Mouse (Mus musculus) bone marrow, adult 2 months (tissue): ENCODE measurements around the gene 2610528J11Rik. TPM values are rescaled to one million over a fixed set of nuclear protein-coding genes. Genes with fewer than 3 reads are reported as not detected.

ENCODE experiments used
- H3K27ac ChIP-seq: fragments of 200-500 bp; 2 replicates; pipeline ENCODE4 v1.5.1; 2012; ENCODE audit warnings: low read depth, mild to moderate bottlenecking, control low read depth, inconsistent platforms, low read length; ENCODE audit not compliant: control insufficient read depth, poor library complexity, insufficient read depth
- H3K4me1 ChIP-seq: fragments of 200-500 bp; 2 replicates; pipeline ENCODE4 v1.6.1; 2011; ENCODE audit warnings: low read length; ENCODE audit not compliant: control insufficient read depth, insufficient read depth
- H3K4me3 ChIP-seq: fragments of 200-500 bp; replicated peaks from 2 replicates; pipeline ENCODE3; 2011; ENCODE audit warnings: mild to moderate bottlenecking, low read depth, low read length, control low read depth; ENCODE audit not compliant: control insufficient read depth
- CTCF ChIP-seq: fragments of 200-500 bp; IDR thresholded peaks from 2 replicates; pipeline ENCODE4 v1.5.1; 2011; ENCODE audit warnings: low read length, control low read depth; ENCODE audit not compliant: control insufficient read depth, insufficient read depth
- POLR2A ChIP-seq: fragments of 200-500 bp; IDR thresholded peaks from 2 replicates; pipeline ENCODE4 v1.6.1; 2011; ENCODE audit warnings: low read depth, mild to moderate bottlenecking, control low read depth, low read length, borderline replicate concordance; ENCODE audit not compliant: control insufficient read depth
- WGBS: fragments of 180-500 bp; shearing (Covaris S2); methylation state at CpG from one replicate; pipeline ENCODE4 v1.1.7; 2018; 5-methylcytosine and 5-hydroxymethylcytosine counted together
- polyA plus RNA-seq: library from polyadenylated mRNA; stranded (reverse); fragments of >200 nt; gene quantifications from 2 replicates; pipeline ENCODE4 v1.2.4, GENCODE M21; 2011; ENCODE audit warnings: low replicate concordance; ENCODE audit not compliant: missing spikeins, insufficient read depth, insufficient read length

2610528J11Rik gene
- polyA plus RNA-seq, 1 experiment: 2.1 TPM

GRCm38 (mm10) chr4:118516699-118517496 lies 9.9 kb upstream of the 2610528J11Rik start:
- Histone ChIP-seq H3K27ac (no peak overlapping the region), H3K4me1 (peaks cover 2% of the 10 kb centered on the region; the same call in 1 of the 2 replicates), H3K4me3 (no peak overlapping the region)
- WGBS: 46% methylated on average over 20 of the region's 20 CpGs
- TF ChIP-seq POLR2A: no peak
- no peak for TF ChIP-seq CTCF

- WGBS: 60% methylated on average over 16 of the region's 16 CpGs
- Histone ChIP-seq H3K4me3 (no peak overlapping the region), H3K4me1 (peaks cover 2% of the 10 kb centered on the region; the same call in 1 of the 2 replicates), H3K27ac (no peak overlapping the region)
- TF ChIP-seq CTCF (no peak), POLR2A (no peak)
Measured at GRCm38 (mm10) chr4:118517497-118518146, 9.2 kb upstream of the 2610528J11Rik start.

- Histone ChIP-seq H3K4me3 (no peak overlapping the region), H3K4me1 (peaks cover 2% of the 10 kb centered on the region; the same call in 1 of the 2 replicates), H3K27ac (no peak overlapping the region)
- TF ChIP-seq CTCF (no peak), POLR2A (no peak)
- WGBS: 53% methylated on average over 5 of the region's 5 CpGs
Measured at GRCm38 (mm10) chr4:118518208-118518607, 8.6 kb upstream of the 2610528J11Rik start.

GRCm38 (mm10) chr4:118522248-118522647 lies 4.6 kb upstream of the 2610528J11Rik start:
- Histone ChIP-seq H3K4me1 (peaks cover 2% of the 10 kb centered on the region; the same call in 1 of the 2 replicates), H3K27ac (no peak overlapping the region), H3K4me3 (no peak overlapping the region)
- TF ChIP-seq POLR2A (no peak), CTCF (no peak)
- WGBS: 85% methylated on average over 7 of the region's 7 CpGs

- TF ChIP-seq POLR2A: no peak
- TF ChIP-seq CTCF: no peak
- Histone ChIP-seq H3K4me1 (peaks cover 2% of the 10 kb centered on the region; the same call in 1 of the 2 replicates), H3K27ac (no peak overlapping the region), H3K4me3 (no peak overlapping the region)
- 75% methylated on average over 7 of the region's 7 CpGs for WGBS
Measured at GRCm38 (mm10) chr4:118523976-118524375, 2.8 kb upstream of the 2610528J11Rik start.

- WGBS: 25% methylated on average over 3 of the region's 3 CpGs
- H3K4me1 ChIP-seq: no peaks in the 10 kb centered on the region; the same call in 1 of the 2 replicates
- no peak for TF ChIP-seq POLR2A
- TF ChIP-seq CTCF: no peak
- H3K4me3 ChIP-seq: no peak overlapping the region
- H3K27ac ChIP-seq: no peak overlapping the region
Measured at GRCm38 (mm10) chr4:118525779-118526178, 1.0 kb upstream of the 2610528J11Rik start.

GRCm38 (mm10) chr4:118527335-118527681 lies 509 bp downstream of the 2610528J11Rik start:
- Histone ChIP-seq H3K27ac (no peak overlapping the region), H3K4me3 (no peak overlapping the region), H3K4me1 (no peaks in the 10 kb centered on the region; the same call in 1 of the 2 replicates)
- 76% methylated on average over 5 of the region's 5 CpGs for WGBS
- TF ChIP-seq POLR2A (no peak), CTCF (no peak)

- no peak overlapping the region for H3K27ac ChIP-seq
- TF ChIP-seq POLR2A (no peak), CTCF (no peak)
- 80% methylated on average over 6 of the region's 6 CpGs for WGBS
Measured at GRCm38 (mm10) chr4:118527720-118528119, 921 bp downstream of the 2610528J11Rik start.

More at GRCm38 (mm10) chr4:118527720-118528119, 921 bp downstream of the 2610528J11Rik start:
- Histone ChIP-seq H3K4me1 (peaks cover 1% of the 10 kb centered on the region; the same call in 1 of the 2 replicates), H3K4me3 (no peak overlapping the region)
